Mouse (Mus musculus): ENCODE measurements around the gene Aar2. TPM values are rescaled to one million over a fixed set of nuclear protein-coding genes. Genes with fewer than 3 reads are reported as not detected.

Gene Aar2
- polyA plus RNA-seq, 1 experiment: 16.3 TPM

- TF ChIP-seq GATA1 (IDR thresholded peaks at IDR 0.05; ENCODE audit: low read length): no peak
These were observed 47.7 kb downstream of the Aar2 start for GRCm38 (mm10) chr2:156594987-156595490.

GRCm38 (mm10) chr2:156602581-156602980 lies 55.2 kb downstream of the Aar2 start:
- TF ChIP-seq GATA1 (IDR thresholded peaks at IDR 0.05; ENCODE audit: low read length): no peak

- TF ChIP-seq GATA1 (IDR thresholded peaks at IDR 0.05; ENCODE audit: low read length): no peak
These were observed 56.3 kb downstream of the Aar2 start for GRCm38 (mm10) chr2:156603671-156604070.

- TF ChIP-seq GATA1 (IDR thresholded peaks at IDR 0.05; ENCODE audit: low read length): no peak
These were observed 57.8 kb downstream of the Aar2 start for GRCm38 (mm10) chr2:156605144-156605543.

GRCm38 (mm10) chr2:156605971-156606370 lies 58.6 kb downstream of the Aar2 start:
- TF ChIP-seq GATA1 (IDR thresholded peaks at IDR 0.05; ENCODE audit: low read length): no peak

GRCm38 (mm10) chr2:156613081-156613540 lies 65.7 kb downstream of the Aar2 start:
- TF ChIP-seq GATA1 (IDR thresholded peaks at IDR 0.05; ENCODE audit: low read length): no peak

- TF ChIP-seq GATA1 (IDR thresholded peaks at IDR 0.05; ENCODE audit: low read length): no peak
These were observed 66.3 kb downstream of the Aar2 start, which contains the start of gene Dlgap4 for GRCm38 (mm10) chr2:156613541-156614257. Dlgap4 (plus strand) TSS chr2:156613705.

GRCm38 (mm10) chr2:156614258-156614556 lies 66.8 kb downstream of the Aar2 start:
- no peak for TF ChIP-seq GATA1 (IDR thresholded peaks at IDR 0.05; ENCODE audit: low read length)

- TF ChIP-seq GATA1 (IDR thresholded peaks at IDR 0.05; ENCODE audit: low read length): no peak
These were observed 67.6 kb downstream of the Aar2 start for GRCm38 (mm10) chr2:156614661-156615654.

- no peak for TF ChIP-seq GATA1 (IDR thresholded peaks at IDR 0.05; ENCODE audit: low read length)
These were observed 69.1 kb downstream of the Aar2 start for GRCm38 (mm10) chr2:156616513-156616912.

- TF ChIP-seq GATA1 (IDR thresholded peaks at IDR 0.05; ENCODE audit: low read length): no peak
These were observed 70.2 kb downstream of the Aar2 start for GRCm38 (mm10) chr2:156617536-156617935.

Other genes with a start within 250 kb of the Aar2 start
- gene Cnbd2, start 235.3 kb upstream of the Aar2 start, polyA plus RNA-seq (2012): 0.23 and 1.4 TPM in 2 replicates
- gene Scand1, start 234.9 kb upstream of the Aar2 start, polyA plus RNA-seq (2012): 1,015 and 1,408 TPM in 2 replicates
- 0.02 and 0.18 TPM in 2 replicates for gene Epb41l1, start 126.7 kb upstream of the Aar2 start, polyA plus RNA-seq (2012)
- gene Dlgap4, start 66.1 kb downstream of the Aar2 start, polyA plus RNA-seq (2012): 63.0 and 86.1 TPM in 2 replicates
- 0.09 and 0.21 TPM in 2 replicates for gene Myl9, start 227.8 kb downstream of the Aar2 start, polyA plus RNA-seq (2012)